Mouse (Mus musculus) neural tube, embryonic 15.5 days (tissue): Measurements from ENCODE around the gene Casp1. TPM values are rescaled to one million over a fixed set of nuclear protein-coding genes. Genes with fewer than 3 reads are reported as not detected.
A peak's percentile ranks its signal among the peaks of the same experiment; 100 is the strongest.

Source experiments
- ATAC-seq: fragments of 200-750 bp; cut with Nextera tagmentation; 2 replicates; pipeline ENCODE4 v1.8.0; 2017; ENCODE audit warnings: mild to moderate bottlenecking, moderate TSS enrichment, moderate library complexity; ENCODE audit not compliant: low FRiP score
- H3K27ac ChIP-seq: fragments of 300-500 bp; sonication (generic); replicated peaks from 2 replicates; pipeline ENCODE4 v1.5.1; 2015; ENCODE audit warnings: mild to moderate bottlenecking, inconsistent platforms
- H3K27me3 ChIP-seq: fragments of 300-500 bp; sonication (generic); replicated peaks from 2 replicates; pipeline ENCODE4 v1.6.1; 2015; ENCODE audit warnings: inconsistent platforms
- H3K36me3 ChIP-seq: fragments of 300-500 bp; sonication (generic); 2 replicates; pipeline ENCODE4 v1.6.1; 2015; ENCODE audit warnings: inconsistent platforms
- H3K4me1 ChIP-seq: fragments of 300-500 bp; sonication (generic); 2 replicates; pipeline ENCODE4 v1.6.1; 2015; ENCODE audit warnings: inconsistent platforms
- H3K4me2 ChIP-seq: fragments of 300-500 bp; sonication (generic); 2 replicates; pipeline ENCODE4 v1.6.1; 2015; ENCODE audit warnings: inconsistent platforms, mild to moderate bottlenecking, moderate library complexity
- H3K4me3 ChIP-seq: fragments of 300-500 bp; sonication (generic); replicated peaks from 2 replicates; pipeline ENCODE4 v1.5.1; 2015; ENCODE audit warnings: mild to moderate bottlenecking, inconsistent platforms
- H3K9ac ChIP-seq: fragments of 300-500 bp; sonication (generic); replicated peaks from 2 replicates; pipeline ENCODE4 v1.6.1; 2015; ENCODE audit warnings: mild to moderate bottlenecking, inconsistent platforms
- H3K9me3 ChIP-seq: fragments of 300-500 bp; sonication (generic); replicated peaks from 2 replicates; pipeline ENCODE4 v1.6.1; 2016; ENCODE audit warnings: inconsistent platforms
- WGBS: fragments of 180-500 bp; shearing (Covaris S2); methylation state at CpG from one replicate; pipeline ENCODE4 v1.1.7; 2015; ENCODE audit warnings: mixed read lengths; 5-methylcytosine and 5-hydroxymethylcytosine counted together
- polyA plus RNA-seq: library from polyadenylated mRNA; unstranded; fragments of >200 nt; fragmentation: Nextera tagmentation; extraction: Ambion mirVana; gene quantifications from 2 replicates; pipeline ENCODE4 v1.2.1, GENCODE M21; 2015

The Casp1 gene
- 1.1 and 1.8 TPM in 2 replicates for polyA plus RNA-seq

- H3K4me2 ChIP-seq, result no peak within 1 kb of the TSS
- H3K9ac ChIP-seq, result no peak within 1 kb of the TSS
- WGBS, result 62% methylated on average over 11 of the region's 11 CpGs
- no peaks in the 10 kb centered on the region for H3K9me3 ChIP-seq
- H3K36me3 ChIP-seq, result no peaks in the 10 kb centered on the region
- H3K27me3 ChIP-seq, result no peaks in the 10 kb centered on the region
- ATAC-seq, result no peak
- H3K27ac ChIP-seq, result no peak within 1 kb of the TSS
- no peak within 1 kb of the TSS for H3K4me3 ChIP-seq
- no peaks in the 10 kb centered on the region for H3K4me1 ChIP-seq
Observed at GRCm38 (mm10) chr9:5298329-5299131, at the start of gene Casp1. Gene Casp1 (plus strand): TSS chr9:5298517.

- ATAC-seq, result no peak
Observed at GRCm38 (mm10) chr9:5263951-5264475, 34.3 kb upstream of the Casp1 start.

GRCm38 (mm10) chr9:5270274-5270673 is 28.0 kb upstream of the Casp1 start:
- no peak for ATAC-seq
- H3K4me1 ChIP-seq, result no peaks in the 10 kb centered on the region
- H3K9me3 ChIP-seq, result no peaks in the 10 kb centered on the region
- 94% methylated on average over 2 of the region's 2 CpGs for WGBS
- H3K9ac ChIP-seq, result no peak overlapping the region
- no peak overlapping the region for H3K27ac ChIP-seq
- H3K36me3 ChIP-seq, result no peaks in the 10 kb centered on the region
- no peak overlapping the region for H3K4me2 ChIP-seq
- no peaks in the 10 kb centered on the region for H3K27me3 ChIP-seq
- no peak overlapping the region for H3K4me3 ChIP-seq

More at GRCm38 (mm10) chr9:5263951-5264475, 34.3 kb upstream of the Casp1 start:
- no peak overlapping the region for H3K4me2 ChIP-seq
- no peaks in the 10 kb centered on the region for H3K9me3 ChIP-seq
- H3K4me1 ChIP-seq, result no peaks in the 10 kb centered on the region
- H3K36me3 ChIP-seq, result no peaks in the 10 kb centered on the region
- WGBS, result 76% methylated on average over 2 of the region's 2 CpGs
- H3K9ac ChIP-seq, result no peak overlapping the region
- H3K27ac ChIP-seq, result no peak overlapping the region
- H3K4me3 ChIP-seq, result no peak overlapping the region
- H3K27me3 ChIP-seq, result no peaks in the 10 kb centered on the region

- no peak for ATAC-seq
- no peak overlapping the region for H3K27ac ChIP-seq
- H3K36me3 ChIP-seq, result no peaks in the 10 kb centered on the region
- H3K4me1 ChIP-seq, result no peaks in the 10 kb centered on the region
- no peaks in the 10 kb centered on the region for H3K9me3 ChIP-seq
- no peak overlapping the region for H3K4me2 ChIP-seq
- 38% methylated on average over 1 of the region's 1 CpGs for WGBS
- H3K4me3 ChIP-seq, result no peak overlapping the region
- no peak overlapping the region for H3K9ac ChIP-seq
- no peaks in the 10 kb centered on the region for H3K27me3 ChIP-seq
Observed at GRCm38 (mm10) chr9:5270884-5271283, 27.4 kb upstream of the Casp1 start.

- H3K4me1 ChIP-seq, result no peaks in the 10 kb centered on the region
- WGBS, result 86% methylated on average over 6 of the region's 6 CpGs
- no peak overlapping the region for H3K4me3 ChIP-seq
Observed at GRCm38 (mm10) chr9:5271334-5271845, 26.9 kb upstream of the Casp1 start.

GRCm38 (mm10) chr9:5286071-5286470 is 12.2 kb upstream of the Casp1 start:
- no peaks in the 10 kb centered on the region for H3K9me3 ChIP-seq
- no peak for ATAC-seq
- H3K4me2 ChIP-seq, result no peak overlapping the region
- H3K9ac ChIP-seq, result no peak overlapping the region
- WGBS, result 57% methylated on average over 2 of the region's 2 CpGs
- no peak overlapping the region for H3K4me3 ChIP-seq
- H3K27ac ChIP-seq, result no peak overlapping the region
- H3K4me1 ChIP-seq, result no peaks in the 10 kb centered on the region
- no peaks in the 10 kb centered on the region for H3K27me3 ChIP-seq
- H3K36me3 ChIP-seq, result no peaks in the 10 kb centered on the region

More at GRCm38 (mm10) chr9:5271334-5271845, 26.9 kb upstream of the Casp1 start:
- no peak for ATAC-seq
- Histone ChIP-seq H3K9me3 (no peaks in the 10 kb centered on the region), H3K27me3 (no peaks in the 10 kb centered on the region), H3K9ac (no peak overlapping the region), H3K36me3 (no peaks in the 10 kb centered on the region), H3K27ac (no peak overlapping the region), H3K4me2 (no peak overlapping the region)

GRCm38 (mm10) chr9:5286597-5286996 is 11.7 kb upstream of the Casp1 start:
- no peaks in the 10 kb centered on the region for H3K36me3 ChIP-seq
- no peak overlapping the region for H3K27ac ChIP-seq
- H3K4me1 ChIP-seq, result no peaks in the 10 kb centered on the region
- H3K27me3 ChIP-seq, result no peaks in the 10 kb centered on the region
- H3K4me2 ChIP-seq, result no peak overlapping the region
- H3K9ac ChIP-seq, result no peak overlapping the region
- H3K9me3 ChIP-seq, result no peaks in the 10 kb centered on the region
- no peak overlapping the region for H3K4me3 ChIP-seq
- ATAC-seq, result no peak

GRCm38 (mm10) chr9:5296354-5297237 is 1.7 kb upstream of the Casp1 start:
- Histone ChIP-seq H3K36me3 (no peaks in the 10 kb centered on the region), H3K27me3 (no peaks in the 10 kb centered on the region), H3K9ac (no peak overlapping the region), H3K4me3 (no peak overlapping the region), H3K27ac (no peak overlapping the region), H3K9me3 (no peaks in the 10 kb centered on the region), H3K4me2 (no peak overlapping the region), H3K4me1 (no peaks in the 10 kb centered on the region)
- WGBS, result 82% methylated on average over 2 of the region's 2 CpGs
- no peak for ATAC-seq

GRCm38 (mm10) chr9:5299132-5299381 is 740 bp downstream of the Casp1 start:
- Histone ChIP-seq H3K9ac (no peak overlapping the region), H3K4me3 (no peak overlapping the region), H3K36me3 (no peaks in the 10 kb centered on the region), H3K4me2 (no peak overlapping the region), H3K4me1 (no peaks in the 10 kb centered on the region), H3K9me3 (no peaks in the 10 kb centered on the region), H3K27ac (no peak overlapping the region), H3K27me3 (no peaks in the 10 kb centered on the region)
- 85% methylated on average over 2 of the region's 2 CpGs for WGBS
- no peak for ATAC-seq

GRCm38 (mm10) chr9:5308561-5308960 is 10.2 kb downstream of the Casp1 start, which contains the start of gene Casp4:
Gene Casp4 (plus strand): TSS chr9:5308828.
- Histone ChIP-seq H3K27me3 (no peaks in the 10 kb centered on the region), H3K4me2 (no peak within 1 kb of the TSS), H3K9ac (no peak within 1 kb of the TSS), H3K4me1 (no peaks in the 10 kb centered on the region), H3K4me3 (0 out of 2 replicates have a peak within 1 kb of the TSS, but pooled peaks have one; percentile 4), H3K9me3 (no peaks in the 10 kb centered on the region), H3K27ac (no peak within 1 kb of the TSS), H3K36me3 (no peaks in the 10 kb centered on the region)
- 70% methylated on average over 5 of the region's 5 CpGs for WGBS
- ATAC-seq, result no peak

GRCm38 (mm10) chr9:5310112-5310511 is 11.8 kb downstream of the Casp1 start:
- H3K4me2 ChIP-seq, result no peak overlapping the region
- H3K36me3 ChIP-seq, result no peaks in the 10 kb centered on the region
- H3K27me3 ChIP-seq, result no peaks in the 10 kb centered on the region

More at GRCm38 (mm10) chr9:5310112-5310511, 11.8 kb downstream of the Casp1 start:
- Histone ChIP-seq H3K27ac (no peak overlapping the region), H3K4me1 (no peaks in the 10 kb centered on the region), H3K9me3 (no peaks in the 10 kb centered on the region), H3K9ac (no peak overlapping the region), H3K4me3 (no peak overlapping the region)
- no peak for ATAC-seq
